Mouse (Mus musculus) inflammation-experienced regulatory T-cells, adult 6 months (primary cell): ENCODE measurements at regions not wholly inside any gene's neighbourhood (a gene's known extent, or its start where the extent isn't known, plus 50 kb on each side); places are given as distances from the start of the nearest gene placed in this dataset.

ENCODE experiments used
- ATAC-seq: one replicate; pipeline ENCODE4 v1.8.0; 2017

DNA sequence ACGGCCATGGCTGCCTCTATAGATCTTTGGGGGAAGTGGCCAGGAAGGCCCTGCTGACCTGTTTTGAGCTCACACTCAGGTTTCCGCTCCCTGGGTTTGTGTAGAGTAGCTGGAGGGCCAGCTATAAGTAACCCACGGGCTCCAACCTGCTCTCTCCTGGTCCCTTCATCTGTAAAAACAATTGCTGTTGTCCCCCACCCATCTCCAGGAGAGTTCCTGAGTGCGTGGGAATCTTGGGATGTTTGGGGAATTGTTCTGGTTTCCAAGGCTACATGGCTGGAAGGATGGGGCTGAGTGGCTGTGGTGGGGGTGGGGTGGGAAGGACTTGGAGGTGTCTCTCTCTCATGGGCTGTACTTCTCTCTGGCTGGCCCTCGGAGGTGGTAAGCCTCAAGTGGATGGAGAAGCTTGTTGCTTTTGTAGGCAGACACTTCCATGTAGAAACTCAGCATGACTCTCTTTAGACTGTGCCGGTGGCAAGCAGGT is 86.0 kb downstream of the Ackr3 start:
- no peak for ATAC-seq

DNA sequence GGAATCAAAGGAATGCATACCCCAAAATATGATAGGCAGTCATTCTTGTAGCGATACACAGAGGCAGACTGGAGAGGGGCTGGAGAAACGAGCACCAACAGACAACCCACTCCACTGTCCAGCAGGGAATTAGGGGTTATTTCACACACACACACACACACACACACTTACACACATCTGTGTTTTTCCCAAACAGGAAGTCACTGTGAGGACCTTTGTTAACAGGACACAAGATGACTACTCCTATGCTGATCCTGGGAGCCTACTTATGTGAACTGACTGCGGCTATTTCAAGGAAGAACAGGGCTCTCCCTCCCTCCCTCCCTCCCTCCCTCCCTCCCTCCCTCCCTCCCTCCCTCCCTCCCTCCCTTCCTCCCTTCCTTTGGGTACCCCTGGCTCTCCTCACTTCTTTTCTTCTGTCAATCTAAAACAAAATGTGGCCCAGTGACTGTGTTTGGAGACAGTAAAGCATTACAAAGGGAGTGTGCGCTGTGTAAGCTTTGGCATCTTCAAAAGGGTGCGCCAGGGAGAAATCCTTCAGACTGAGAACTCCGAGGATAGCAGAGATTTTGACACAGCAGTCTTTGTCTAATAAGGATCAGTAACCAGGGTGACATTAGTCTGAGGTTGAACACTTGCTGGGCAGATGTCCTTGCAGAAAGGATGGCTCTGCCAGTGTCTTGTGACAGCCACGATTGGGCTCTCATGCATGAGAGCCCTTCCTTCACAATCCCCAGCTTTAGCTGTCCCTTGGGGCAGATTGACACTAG is 86.8 kb downstream of the Ackr3 start:
- no peak for ATAC-seq

DNA sequence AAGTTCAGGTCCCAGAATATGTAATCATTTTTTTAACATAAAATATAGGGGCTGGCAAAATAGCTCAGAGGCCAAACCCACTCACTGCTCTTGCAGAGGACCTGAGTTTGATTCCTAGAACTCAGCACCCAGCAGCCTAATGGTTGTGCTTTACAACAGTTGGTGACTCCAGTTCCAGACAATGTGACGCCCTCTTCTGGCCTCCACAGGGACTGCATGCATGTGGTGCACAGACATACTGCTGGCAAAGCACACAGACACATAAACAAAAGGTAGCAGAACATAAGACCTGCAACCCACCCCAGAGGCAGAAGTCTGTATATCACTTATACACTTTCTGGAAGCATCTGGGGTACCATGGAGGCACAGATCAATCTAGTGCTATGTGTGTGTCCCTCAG is 87.5 kb downstream of the Ackr3 start:
- ATAC-seq: no peak

DNA sequence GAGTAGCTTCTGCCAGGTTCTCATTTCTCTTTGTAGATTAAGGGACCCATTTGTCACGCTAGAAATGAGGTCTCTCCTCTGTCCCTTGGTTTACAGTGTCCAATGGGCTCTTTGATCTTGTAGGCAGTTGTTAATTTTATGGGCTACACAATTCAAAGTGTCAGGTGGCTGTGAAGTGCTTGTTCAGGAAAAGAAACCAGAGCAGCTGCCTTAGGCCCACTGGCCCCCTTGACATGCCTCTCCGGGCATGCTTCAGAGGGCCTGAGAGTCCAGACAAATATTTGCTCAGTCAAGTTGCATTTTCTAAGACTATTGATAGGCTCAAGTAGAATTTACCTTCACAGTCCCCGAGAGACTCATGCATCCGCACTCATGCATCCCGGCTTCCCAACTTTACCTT is 94.0 kb downstream of the Ackr3 start:
- no peak for ATAC-seq

- ATAC-seq: no peak
Observed at GRCm38 (mm10) chr1:90300229-90300628, 96.4 kb downstream of the Ackr3 start.

DNA sequence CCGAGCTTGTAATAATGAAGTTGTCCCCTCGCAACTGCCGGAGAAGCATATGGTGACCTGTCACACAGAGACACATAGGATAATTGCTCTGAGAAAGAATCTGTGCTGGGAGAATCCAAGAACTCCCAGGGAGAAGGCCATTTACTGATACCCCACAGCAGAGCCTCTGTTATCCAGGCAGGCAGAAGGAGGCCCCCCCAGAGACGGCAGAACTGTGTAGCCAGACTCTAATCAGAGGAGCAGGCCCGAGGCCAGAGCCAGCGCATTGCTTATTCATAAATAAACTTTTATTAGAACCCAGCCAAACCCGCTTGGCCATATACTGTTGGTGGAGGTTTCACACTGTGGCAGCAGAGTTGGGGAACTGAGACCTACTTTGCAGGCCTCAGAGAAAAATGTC is 100.6 kb downstream of the Ackr3 start:
- no peak for ATAC-seq

GRCm38 (mm10) chr1:90311016-90311415 is 107.2 kb downstream of the Ackr3 start:
- ATAC-seq: no peak

- ATAC-seq: no peak
Observed at GRCm38 (mm10) chr1:90311649-90312442, 108.1 kb downstream of the Ackr3 start.

GRCm38 (mm10) chr1:90313750-90314359 is 110.1 kb downstream of the Ackr3 start:
- no peak for ATAC-seq

DNA sequence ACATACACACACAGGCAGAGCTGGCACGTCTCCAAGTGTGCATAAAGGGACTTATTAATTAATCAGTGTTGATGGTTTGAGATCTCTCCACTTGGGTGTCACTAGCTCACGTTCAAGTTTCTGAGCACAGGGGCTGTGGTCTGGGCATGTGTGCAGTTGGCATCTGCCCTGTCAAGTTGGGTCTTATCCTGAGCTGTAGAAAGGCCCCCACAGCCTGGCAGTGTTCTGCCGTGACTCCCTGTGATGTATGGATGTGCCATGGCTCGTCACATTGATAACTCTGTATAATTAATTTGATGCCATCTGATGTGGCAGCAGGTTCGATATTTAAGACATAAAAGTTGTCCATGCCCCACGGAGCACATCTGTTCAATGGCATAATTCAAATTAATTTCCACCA is 114.1 kb downstream of the Ackr3 start:
- ATAC-seq: no peak

DNA sequence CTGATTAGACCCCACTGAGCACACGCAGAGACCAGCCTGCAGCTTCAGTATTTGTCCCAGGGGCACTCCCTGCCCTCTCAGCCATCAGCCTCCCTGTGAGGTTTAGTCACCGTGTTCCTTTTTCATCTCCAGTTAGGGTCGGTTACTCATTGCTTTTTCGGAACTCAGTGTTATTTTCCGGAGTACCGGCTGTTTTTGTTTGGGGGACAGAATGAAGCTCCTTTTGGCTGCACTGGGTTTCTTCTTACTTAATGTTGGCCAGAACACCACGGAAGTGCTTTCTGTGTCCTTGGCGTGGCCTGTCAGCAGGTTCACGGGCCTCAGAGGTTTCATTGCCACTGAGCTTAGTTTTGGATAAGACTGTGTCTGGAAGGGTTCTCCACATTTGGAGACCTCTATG is 114.7 kb downstream of the Ackr3 start:
- ATAC-seq: no peak

DNA sequence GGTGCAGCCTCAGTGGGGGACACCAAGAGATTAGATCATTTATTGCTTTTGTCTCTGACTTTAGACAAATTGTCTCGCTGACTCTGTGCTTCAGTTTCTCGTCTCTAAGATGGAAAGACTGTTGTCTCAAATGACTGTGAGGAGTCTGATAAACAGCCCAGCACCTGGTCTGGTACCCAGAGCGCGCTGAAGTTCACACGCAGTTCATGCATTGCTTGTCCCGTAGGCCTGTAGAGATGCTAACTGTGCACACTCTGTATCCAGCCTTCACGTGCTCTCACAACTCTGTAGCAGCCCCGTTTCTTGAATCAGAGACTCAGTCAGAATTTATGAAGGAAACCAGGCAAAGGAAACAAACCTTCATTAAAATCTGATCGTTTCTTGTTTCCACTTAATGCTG is 116.7 kb downstream of the Ackr3 start:
- no peak for ATAC-seq

- no peak for ATAC-seq
Observed at GRCm38 (mm10) chr1:90321501-90321900, 117.7 kb downstream of the Ackr3 start.

GRCm38 (mm10) chr1:90327237-90327636 is 123.5 kb downstream of the Ackr3 start:
- no peak for ATAC-seq

DNA sequence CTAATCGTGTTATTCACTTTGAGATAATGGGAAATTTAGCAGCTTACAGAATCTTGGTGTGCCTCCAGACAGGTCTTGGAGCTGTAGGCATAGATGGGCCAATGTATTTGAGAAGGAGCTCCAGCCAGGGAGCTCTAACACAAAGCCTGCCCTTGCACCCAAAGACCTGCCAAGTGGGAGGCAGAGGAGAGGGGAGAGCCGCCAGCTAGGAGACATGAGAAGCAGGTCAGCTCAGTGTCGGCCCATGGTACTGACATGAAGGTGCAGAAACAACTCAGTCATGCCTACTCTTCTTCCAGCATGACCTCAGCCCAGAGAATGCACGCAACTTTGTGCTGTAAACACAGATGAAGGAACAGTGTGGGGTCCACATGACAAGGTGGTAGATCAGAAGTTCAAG is 128.8 kb downstream of the Ackr3 start:
- no peak for ATAC-seq

- ATAC-seq: no peak
Observed at GRCm38 (mm10) chr1:90333676-90334430, 130.1 kb downstream of the Ackr3 start.

DNA sequence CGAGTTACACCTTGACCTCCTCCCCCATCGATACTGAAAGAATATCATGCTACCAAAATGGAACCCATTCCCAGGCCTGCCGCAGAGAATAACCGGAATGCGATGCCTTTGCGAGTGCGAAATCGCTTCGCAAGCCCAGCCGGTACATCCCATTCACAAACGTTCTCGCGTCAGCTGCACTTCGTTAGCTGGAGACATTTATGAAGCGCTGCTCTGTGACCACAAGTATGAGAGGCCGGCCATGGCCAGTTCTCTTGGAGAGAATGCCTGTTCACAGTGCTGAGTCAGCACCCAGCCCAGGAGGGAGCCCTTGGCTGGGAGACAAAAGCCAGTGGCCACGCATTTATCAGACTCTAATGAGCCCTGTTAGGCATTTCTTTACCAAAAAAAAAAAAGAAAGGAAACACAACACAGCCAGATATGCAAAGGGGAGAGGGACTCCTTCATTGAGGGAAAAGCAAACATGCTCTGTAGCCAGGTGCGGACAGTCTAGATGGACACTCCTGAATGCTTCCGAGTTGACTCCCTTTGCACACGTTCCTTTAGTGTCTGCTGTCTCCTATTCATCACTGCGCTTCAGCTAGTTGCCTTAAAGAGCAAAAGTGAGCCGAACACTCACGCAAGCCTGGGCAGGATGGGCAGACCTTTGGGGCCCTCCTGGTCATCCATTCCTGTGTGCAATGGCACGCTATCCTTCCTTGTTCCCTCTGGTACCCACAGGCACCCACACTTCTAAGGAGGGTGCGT is 131.4 kb downstream of the Ackr3 start:
- no peak for ATAC-seq

DNA sequence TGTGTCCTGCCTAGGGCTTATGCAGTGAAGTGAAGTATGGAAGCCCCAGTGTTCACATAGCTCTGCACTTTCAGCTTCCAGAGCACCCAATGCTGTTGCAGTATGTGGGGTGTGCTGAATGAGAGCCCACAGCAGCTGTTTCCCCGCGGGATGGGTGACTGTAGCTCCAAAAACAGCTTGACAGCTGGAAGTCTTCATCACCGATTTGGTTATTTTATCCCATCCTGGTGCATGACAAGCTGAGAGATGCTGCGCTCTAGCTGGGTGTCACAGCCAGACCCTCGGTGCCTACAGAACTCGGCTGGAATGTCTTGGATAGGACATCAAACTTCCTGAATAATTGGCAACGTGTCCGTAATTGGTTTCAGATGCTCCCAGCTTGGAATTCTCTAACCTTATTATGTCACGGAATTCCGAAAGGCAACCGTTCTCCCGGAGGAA is 134.1 kb downstream of the Ackr3 start:
- ATAC-seq: no peak

DNA sequence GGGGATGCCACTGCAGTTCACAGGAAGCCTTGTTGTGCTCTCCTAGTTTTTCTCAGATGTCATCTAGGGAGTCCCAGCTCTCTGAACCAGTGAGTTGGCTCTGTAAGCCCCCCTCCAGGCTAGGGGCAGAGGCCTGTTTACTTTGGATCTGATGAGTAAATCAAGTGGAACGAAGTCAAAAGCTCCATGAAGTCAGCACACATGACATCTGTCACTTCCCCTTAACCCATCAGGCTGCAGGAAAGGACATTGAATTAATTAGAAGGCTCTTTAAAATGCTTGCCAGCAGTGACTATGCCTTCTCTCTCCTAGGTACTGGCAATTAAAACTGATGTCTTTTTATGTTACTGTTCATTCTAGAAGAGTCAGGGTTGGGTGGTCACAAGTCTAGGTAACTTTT is 138.6 kb downstream of the Ackr3 start:
- ATAC-seq: no peak

- no peak for ATAC-seq
Observed at GRCm38 (mm10) chr1:90343492-90343891, 139.7 kb downstream of the Ackr3 start.

DNA sequence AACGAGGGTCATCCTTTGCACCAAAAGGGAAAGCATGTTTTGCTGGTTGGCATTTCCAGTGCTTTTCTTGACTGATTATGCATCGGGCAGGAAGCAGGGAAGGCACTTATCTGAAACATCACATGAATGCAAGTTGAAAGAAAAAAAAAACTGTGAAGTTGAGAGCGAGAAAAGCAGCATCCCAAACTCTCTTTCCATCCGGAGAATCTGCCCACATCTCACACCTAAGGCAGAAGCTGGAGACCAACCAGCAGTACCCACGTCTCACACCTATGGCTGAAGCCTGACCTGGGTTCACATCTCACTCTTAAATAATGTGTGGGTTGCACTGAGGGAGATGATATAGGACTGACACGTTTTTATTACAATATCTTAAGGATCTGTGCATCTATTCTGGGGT is 143.3 kb downstream of the Ackr3 start:
- no peak for ATAC-seq

GRCm38 (mm10) chr1:90349611-90350010 is 145.8 kb downstream of the Ackr3 start:
- ATAC-seq: no peak
